Mouse (Mus musculus) bone marrow macrophage, adult 2 months (primary cell): Measurements from ENCODE around the gene Hspa12a. TPM values are rescaled to one million over a fixed set of nuclear protein-coding genes. Genes with fewer than 3 reads are reported as not detected.

Source experiments
- H3K27ac ChIP-seq: 2 replicates; pipeline ENCODE4 v1.5.1; 2012; ENCODE audit warnings: low read depth, low read length; ENCODE audit not compliant: insufficient read depth
- H3K4me1 ChIP-seq: 2 replicates; pipeline ENCODE4 v1.6.1; 2012; ENCODE audit warnings: low read length; ENCODE audit not compliant: control insufficient read depth, insufficient read depth
- H3K4me3 ChIP-seq: 2 replicates; pipeline ENCODE4 v1.5.1; 2012; ENCODE audit warnings: mild to moderate bottlenecking, low read length, moderate library complexity; ENCODE audit not compliant: insufficient read depth
- CTCF ChIP-seq: IDR thresholded peaks from 2 replicates; pipeline ENCODE4 v1.5.1; 2012; ENCODE audit warnings: low read depth, mild to moderate bottlenecking, low read length, moderate library complexity
- POLR2A ChIP-seq: IDR thresholded peaks from 2 replicates; pipeline ENCODE4 v1.6.1; 2012; ENCODE audit warnings: mild to moderate bottlenecking, low read depth, low read length, borderline replicate concordance
- polyA plus RNA-seq: library from polyadenylated mRNA; stranded (reverse); fragments of >200 nt; gene quantifications from 2 replicates; pipeline ENCODE4 v1.2.4, GENCODE M21; 2012; ENCODE audit not compliant: missing spikeins, insufficient read depth, insufficient read length

Gene Hspa12a
- polyA plus RNA-seq, 1 experiment = not detected

DNA sequence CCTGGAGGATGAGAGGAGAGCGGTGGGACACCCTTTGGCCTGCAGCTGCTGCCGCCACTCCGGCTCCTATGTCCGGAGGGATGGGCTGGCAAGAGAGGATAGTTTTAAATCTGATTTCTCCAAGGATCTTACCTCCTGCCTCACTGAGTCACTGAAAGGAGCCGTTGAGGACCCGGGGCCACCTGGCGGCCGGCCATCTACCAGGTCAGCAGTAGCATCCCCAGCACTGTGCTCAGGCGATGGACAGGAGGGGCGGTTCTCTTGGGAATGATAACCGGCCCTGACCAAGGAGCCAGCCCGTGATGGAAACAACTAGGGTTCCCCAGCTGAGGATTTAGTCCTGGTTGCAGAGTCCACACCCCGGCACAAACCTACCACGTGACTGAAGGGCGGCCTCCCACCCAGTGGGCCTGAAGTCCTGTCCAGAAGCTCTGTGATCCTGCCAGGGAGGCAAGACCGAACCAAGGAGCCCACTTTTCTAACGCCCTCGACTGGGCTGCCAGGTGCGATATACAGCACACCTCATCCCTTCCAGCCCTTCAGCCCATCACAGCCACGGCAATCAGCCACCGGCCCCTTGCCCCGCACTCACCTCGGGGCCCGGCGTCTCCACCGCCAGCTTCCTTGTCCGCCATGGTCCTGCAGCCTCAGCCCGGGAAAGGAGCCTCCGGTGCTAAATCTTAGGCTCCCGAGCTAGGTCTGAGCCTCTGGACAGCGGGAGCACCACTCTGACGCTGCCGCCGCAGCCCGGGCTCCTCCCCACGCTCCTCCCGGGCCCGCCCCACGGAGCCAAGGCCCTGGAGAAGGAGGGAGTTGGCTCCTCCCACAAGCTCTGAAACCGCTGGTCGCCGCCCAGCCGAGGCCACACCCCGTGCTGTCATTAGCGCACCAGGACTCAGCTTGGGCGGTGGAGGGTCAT is 82.9 kb downstream of the Hspa12a start:
- no peak for TF ChIP-seq CTCF
- TF ChIP-seq POLR2A = no peak
- H3K4me3 ChIP-seq = no peak overlapping the region
- no peak overlapping the region for H3K27ac ChIP-seq
- H3K4me1 ChIP-seq = no peaks in the 10 kb centered on the region

DNA sequence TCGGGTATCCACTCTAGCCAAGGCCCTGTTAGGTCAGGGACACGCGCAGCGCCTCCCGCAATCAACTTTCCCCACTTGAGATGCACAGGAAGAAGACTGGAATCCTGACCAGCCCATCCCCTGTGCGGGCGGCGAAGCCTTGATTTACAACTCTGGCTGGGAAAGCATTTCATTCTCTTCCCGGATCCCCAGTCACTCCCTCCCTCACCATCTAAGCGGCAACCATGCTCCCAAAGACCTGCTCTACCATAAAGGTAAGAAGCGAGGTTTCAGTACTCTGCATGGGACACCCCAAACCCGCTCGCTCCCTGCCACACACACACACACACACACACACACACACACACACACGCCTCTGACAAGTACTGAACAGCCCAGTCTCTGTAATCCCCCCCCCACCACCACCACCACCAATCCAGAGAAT is 83.6 kb downstream of the Hspa12a start:
- TF ChIP-seq CTCF = no peak
- TF ChIP-seq POLR2A = no peak
- Histone ChIP-seq H3K4me1 (no peaks in the 10 kb centered on the region), H3K4me3 (no peak overlapping the region), H3K27ac (no peak overlapping the region)

DNA sequence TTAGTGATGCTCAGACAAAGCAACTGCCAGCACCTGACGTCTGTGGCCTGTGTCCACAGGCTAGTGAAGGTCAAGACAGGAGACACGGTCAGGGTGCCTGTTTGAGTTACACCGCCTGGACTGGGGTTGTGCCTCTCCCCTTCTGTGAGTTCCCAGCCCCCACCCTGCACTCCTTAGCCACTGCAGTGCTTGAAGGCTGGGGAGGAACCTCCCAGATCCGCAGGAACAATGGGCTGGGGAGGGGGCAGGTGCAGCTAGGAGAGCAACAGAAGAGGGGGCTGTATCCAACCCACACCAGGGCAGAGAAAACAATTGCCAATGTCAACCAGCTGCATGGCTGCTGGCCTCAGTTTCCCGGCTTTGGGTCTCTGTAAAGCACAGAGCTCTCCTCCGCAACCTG is 84.1 kb downstream of the Hspa12a start:
- TF ChIP-seq POLR2A = no peak
- TF ChIP-seq CTCF = no peak
- H3K4me3 ChIP-seq = no peak overlapping the region
- no peak overlapping the region for H3K27ac ChIP-seq
- H3K4me1 ChIP-seq = no peaks in the 10 kb centered on the region

DNA sequence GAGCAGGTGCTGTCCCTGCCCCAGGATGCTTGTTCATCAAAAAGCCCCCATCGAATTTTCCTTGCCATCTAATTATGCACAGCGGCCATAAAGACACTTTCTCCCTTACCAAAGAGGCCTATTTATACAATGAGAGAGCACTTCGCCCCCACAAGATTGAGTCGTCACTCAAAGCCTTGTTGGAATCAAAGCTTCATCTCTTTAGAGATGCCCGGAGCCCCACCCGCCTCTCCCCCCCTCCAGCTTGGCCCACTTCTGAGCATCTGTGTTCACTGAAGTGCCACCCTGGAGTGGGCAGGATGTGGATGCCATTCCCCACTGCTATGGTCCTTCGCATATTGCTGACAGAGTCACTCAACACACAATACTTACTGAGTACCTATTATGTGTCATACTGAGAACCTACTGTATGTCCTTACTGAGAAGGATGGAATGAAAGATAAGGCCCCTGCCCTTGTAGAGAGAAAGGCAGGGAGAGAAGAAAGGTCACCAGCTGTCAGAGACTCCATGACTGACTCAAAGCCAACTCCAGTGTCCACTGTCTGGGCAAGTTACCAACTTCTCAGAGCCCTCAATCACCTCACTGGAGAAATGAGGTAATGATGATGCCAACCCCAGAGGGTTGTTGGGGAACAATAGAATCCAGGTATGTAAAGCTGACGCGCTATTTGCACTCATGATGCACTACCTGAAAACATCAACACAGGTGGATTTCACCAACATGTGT is 87.2 kb downstream of the Hspa12a start:
- no peak for TF ChIP-seq POLR2A
- TF ChIP-seq CTCF = no peak
- Histone ChIP-seq H3K27ac (no peak overlapping the region), H3K4me3 (no peak overlapping the region), H3K4me1 (no peaks in the 10 kb centered on the region)

DNA sequence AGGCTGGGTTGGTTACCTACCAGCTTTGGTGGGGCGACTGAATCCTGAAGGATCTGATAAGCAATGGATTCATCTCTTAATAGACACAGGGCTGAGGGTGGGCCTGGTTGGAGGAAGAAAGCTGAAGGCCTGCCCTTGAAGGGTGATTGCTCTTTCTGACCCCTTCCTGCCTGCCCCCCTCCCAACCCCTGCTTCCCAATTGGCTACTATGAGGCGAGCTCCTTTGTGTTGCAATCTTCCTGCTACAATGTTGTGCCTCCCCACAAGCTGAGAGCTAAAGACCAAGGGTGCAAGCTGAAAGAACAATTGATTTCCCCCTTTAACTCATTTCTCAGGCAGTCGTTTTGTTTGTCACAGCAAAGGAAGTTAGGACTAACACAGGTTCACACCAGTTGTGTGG is 88.6 kb downstream of the Hspa12a start:
- no peak overlapping the region for H3K4me3 ChIP-seq
- H3K27ac ChIP-seq = no peak overlapping the region
- TF ChIP-seq POLR2A = no peak
- TF ChIP-seq CTCF = no peak
- no peaks in the 10 kb centered on the region for H3K4me1 ChIP-seq

DNA sequence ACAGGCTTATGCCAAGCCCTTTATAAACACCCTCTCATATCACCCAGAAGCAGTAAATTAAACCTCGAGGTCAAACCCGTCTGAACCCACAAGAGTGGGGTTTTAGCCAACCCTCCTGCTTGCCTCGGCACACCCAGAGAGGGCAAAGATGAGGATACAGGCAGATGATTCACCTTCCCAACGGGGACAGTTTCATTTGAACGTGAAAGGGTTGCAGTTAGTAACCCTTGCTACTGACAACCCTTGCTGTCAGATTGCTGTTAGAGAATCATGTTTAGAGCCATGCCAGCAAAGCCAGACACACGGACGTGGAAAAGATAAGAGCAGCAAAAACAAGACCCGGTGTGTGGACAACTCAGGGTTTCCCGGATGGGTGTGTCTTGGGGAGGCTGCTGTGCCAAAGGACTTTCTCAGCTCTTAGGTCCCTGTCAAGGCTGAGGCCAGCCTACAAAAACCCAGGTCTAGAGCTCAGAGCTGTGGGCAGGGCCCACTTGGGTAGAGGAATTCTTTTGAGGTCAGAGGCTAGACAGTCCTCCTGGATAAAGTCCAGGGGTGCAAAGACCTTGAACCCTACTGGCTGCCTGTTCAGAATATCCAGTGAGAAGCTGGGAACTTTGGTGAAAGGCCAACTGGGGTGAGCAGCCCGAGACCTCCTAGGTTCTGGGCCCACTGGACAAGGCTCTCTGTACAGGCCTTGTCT is 90.3 kb downstream of the Hspa12a start:
- no peak for TF ChIP-seq CTCF
- TF ChIP-seq POLR2A = no peak
- Histone ChIP-seq H3K27ac (no peak overlapping the region), H3K4me3 (no peak overlapping the region), H3K4me1 (no peaks in the 10 kb centered on the region)

DNA sequence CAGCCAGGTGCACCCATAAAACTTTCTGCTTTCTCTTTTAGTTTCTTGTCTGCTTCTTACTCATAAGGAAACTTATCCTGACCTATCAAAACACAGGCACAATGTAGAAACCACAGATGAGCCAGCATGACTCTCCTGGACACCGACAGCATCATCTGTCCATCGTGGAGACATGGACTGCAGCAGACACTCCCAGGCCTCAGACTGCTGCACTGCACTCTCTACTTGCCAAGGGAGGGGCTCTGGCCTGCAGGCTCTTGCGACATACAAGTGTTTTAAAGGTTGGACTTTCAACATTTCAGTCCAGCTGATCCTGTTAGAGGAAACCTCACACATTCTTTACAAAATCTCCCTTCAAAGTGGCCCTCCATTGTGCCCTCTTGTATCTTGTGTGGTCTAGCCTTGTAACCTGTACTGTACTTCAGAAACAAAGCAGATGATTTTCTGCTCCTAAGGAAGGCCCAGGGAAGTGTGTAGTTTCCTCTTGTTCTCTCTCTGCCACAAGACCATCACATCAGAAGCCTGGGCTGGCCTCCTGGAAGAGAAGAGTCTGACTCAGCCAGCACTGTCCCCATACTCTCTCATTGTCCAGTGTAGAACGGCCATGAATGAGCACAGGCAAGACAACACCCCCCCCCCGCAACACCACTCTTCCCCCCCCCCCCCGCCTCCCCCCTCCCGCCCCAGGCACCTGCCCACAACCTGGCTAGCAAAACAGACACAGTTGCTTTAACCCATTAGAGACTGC is 92.6 kb downstream of the Hspa12a start:
- Histone ChIP-seq H3K4me1 (no peaks in the 10 kb centered on the region), H3K4me3 (no peak overlapping the region), H3K27ac (no peak overlapping the region)
- TF ChIP-seq POLR2A = no peak
- TF ChIP-seq CTCF = no peak

DNA sequence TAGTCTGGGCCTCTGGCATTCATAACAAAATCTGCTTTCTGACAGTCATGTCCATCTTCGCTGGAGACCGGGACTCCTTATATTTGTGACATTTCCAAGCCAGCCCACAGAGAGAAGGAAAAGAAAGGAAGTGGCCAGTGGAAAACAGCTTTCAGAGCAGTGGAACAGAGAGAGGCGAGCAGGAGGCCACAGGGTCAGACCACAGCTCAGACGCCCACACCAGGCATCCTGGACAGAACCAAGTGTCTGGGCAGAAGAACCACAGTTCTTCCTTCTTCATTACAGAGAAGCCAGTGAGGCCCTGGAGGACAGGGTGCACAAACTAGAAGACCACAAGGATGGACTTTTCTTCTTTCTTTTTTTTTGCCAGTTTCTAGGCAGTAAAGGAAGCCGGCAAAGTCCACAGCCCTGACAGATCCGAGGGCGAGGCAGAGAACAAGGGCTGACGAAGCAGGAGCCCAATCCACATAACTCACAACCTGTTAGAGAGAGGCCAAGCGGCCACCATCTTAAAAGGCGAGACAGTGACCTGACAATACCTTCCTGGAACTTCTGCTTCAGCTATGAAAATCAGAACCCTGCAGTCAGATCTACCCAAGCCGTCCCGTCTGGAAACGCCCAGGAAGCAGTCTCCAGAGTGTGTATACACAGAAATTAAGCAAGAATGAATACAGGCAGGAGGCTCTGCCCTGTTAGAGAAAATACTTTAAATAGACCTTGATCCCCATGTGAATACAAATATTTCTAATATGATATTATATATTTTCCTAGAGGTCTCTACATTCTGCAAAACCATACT is 93.9 kb downstream of the Hspa12a start:
- Histone ChIP-seq H3K27ac (no peak overlapping the region), H3K4me3 (no peak overlapping the region), H3K4me1 (no peaks in the 10 kb centered on the region)
- no peak for TF ChIP-seq CTCF
- no peak for TF ChIP-seq POLR2A

DNA sequence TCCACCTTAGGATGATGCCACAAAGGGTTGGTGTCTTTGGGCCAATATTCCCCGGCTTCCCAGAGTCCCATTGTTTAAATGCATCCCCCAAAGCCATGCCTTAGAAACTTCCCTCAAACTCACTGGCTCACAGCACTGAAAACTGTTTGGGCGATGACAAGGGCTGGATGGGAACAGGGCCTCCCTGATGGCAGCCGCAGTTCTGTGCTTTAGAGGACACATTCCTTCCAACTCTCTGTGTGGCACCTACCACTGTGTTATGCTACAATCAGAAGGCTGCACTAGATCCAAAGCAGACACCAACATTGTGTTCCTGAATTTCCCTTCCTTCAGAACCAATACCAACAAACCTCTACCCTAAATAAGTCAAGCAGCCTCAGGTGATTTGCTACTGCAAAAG is 99.8 kb downstream of the Hspa12a start:
- no peaks in the 10 kb centered on the region for H3K4me1 ChIP-seq
- H3K27ac ChIP-seq = no peak overlapping the region
- no peak overlapping the region for H3K4me3 ChIP-seq
- TF ChIP-seq CTCF = no peak
- no peak for TF ChIP-seq POLR2A
